Mouse (Mus musculus): ENCODE results near the gene Sox13. TPM values are rescaled to one million over a fixed set of nuclear protein-coding genes. Genes with fewer than 3 reads are reported as not detected.

The Sox13 gene
- total and polyA plus RNA-seq, 3 experiments: 0.34 to 1.4 (median 0.90) TPM

GRCm38 (mm10) chr1:133364022-133364630 lies 60.1 kb downstream of the Sox13 start:
- dilution Hi-C loops (cut with MboI; ENCODE audit: extremely low pct_ligation_motif_present, extremely low pct_unique_long_range_greater_than_20kb, low sequenced_read_pairs) (no loop called here), in situ Hi-C loops (cut with MboI; ENCODE audit: low pct_ligation_motif_present, low pct_unique_long_range_greater_than_20kb, low sequenced_read_pairs) (loop anchor here (25.0 kb wide), 1 partner anchor 327 kb away; the partner anchor contains the start of genes Mdm4 and Pik3c2b)
- no peak for DNase-seq (ENCODE audit: extremely low read depth)
- H3K9ac ChIP-seq (ENCODE audit: insufficient read depth, low read depth): no peak overlapping the region
- no peaks in the 10 kb centered on the region for H3K36me3 ChIP-seq (replicated peaks in 1 of 2; ENCODE audit: control insufficient read depth in 1 of 2, insufficient read depth in 1 of 2, low read length in 1 of 2)
- H3K4me2 ChIP-seq (ENCODE audit: insufficient read depth, low read depth, poor library complexity, severe bottlenecking): peak overlapping the region; percentile 67
- H3K9me3 ChIP-seq (replicated peaks; ENCODE audit: low read length): peaks cover 7% of the 10 kb centered on the region
- H3K4me3 ChIP-seq (replicated peaks in 1 of 3; ENCODE audit: low read depth in 2 of 3, low read length in 2 of 3, poor library complexity in 1 of 3): peak overlapping the region in 2 of 3 experiments; percentile 33 to 58
- no peak overlapping the region for H3K27ac ChIP-seq (ENCODE audit: insufficient read depth, low read depth)
- H3K79me2 ChIP-seq (replicated peaks; ENCODE audit: control insufficient read depth, extremely low read depth, insufficient read depth, poor library complexity, severe bottlenecking): no peaks in the 10 kb centered on the region
- TF ChIP-seq SIN3A (IDR thresholded peaks at IDR 0.05; ENCODE audit: low read length) (no peak), EP300 (IDR thresholded peaks at IDR 0.05; ENCODE audit: low read length) (no peak), MEF2A (IDR thresholded peaks at IDR 0.05; ENCODE audit: borderline replicate concordance, low read depth, low read length) (no peak), GABPA (IDR thresholded peaks at IDR 0.05; ENCODE audit: insufficient replicate concordance, low read depth, low read length) (no peak), USF1 (IDR thresholded peaks at IDR 0.05; ENCODE audit: low read depth, low read length) (no peak), ZNF384 (IDR thresholded peaks at IDR 0.05; ENCODE audit: low read depth, low read length) (no peak), ELF1 (IDR thresholded peaks at IDR 0.05; ENCODE audit: low read depth, low read length) (no peak)
- peaks cover 9 to 26% of the 10 kb centered on the region in 2 experiments; a peak in 3 of 4 replicates for H3K4me1 ChIP-seq (ENCODE audit: control insufficient read depth in 1 of 2, insufficient read depth in 2 of 2)
- peaks cover 92% of the 10 kb centered on the region for H3K27me3 ChIP-seq (replicated peaks)

DNA sequence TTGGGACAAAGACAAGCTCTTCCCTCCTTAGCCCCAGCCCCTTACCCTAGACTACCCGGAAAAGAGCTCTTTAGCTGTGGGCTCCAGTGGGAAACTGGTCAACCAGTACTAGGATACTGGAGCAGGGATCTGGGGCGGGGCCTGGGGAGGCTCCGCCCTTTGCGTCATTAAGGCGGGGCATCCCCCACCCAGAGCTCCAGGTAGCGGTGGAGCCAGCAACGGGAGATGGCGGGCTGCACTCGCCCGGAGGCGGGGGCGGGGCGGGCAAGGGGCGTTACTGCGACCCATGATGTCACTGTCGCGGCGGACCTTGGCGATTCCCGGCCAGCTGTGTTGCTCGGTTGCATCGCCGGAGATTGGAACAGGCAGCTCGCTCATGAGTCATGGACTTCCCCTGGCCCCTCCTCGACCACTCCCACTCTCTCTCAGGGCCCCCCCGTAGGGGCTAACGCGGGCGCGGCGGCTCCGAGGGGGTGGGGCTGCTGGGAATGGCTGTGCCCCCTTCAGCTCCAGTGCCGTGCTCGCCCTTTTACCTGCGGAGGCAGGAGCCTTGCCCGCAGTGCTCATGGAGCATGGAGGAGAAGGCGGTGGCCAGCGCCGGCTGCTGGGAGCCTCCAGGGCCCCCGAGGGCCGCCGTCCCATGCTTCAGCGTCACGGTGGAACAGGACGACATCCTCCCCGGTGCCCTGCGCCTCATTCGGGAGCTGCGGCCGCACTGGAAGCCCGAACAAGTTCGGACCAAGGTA lies 60.7 kb downstream of the Sox13 start, which contains the start of gene Etnk2:
TSS of gene Etnk2 (plus strand) at position 297 of the 746 bp plus-strand sequence.
- peaks cover 92% of the 10 kb centered on the region for H3K27me3 ChIP-seq (replicated peaks)
- TF ChIP-seq TBP (conservative IDR thresholded peaks at IDR 0.05; ENCODE audit: low read depth, low read length) (no peak), BHLHE40 (IDR thresholded peaks at IDR 0.05; ENCODE audit: low read depth, low read length) (no peak), KAT2A (IDR thresholded peaks at IDR 0.05; ENCODE audit: insufficient replicate concordance, low read length) (no peak), POLR2AphosphoS2 (IDR thresholded peaks at IDR 0.05; ENCODE audit: low read depth, low read length) (no peak), NRF1 (IDR thresholded peaks at IDR 0.05; ENCODE audit: low read depth, low read length) (no peak), CHD1 (IDR thresholded peaks at IDR 0.05; ENCODE audit: low read depth, low read length) (no peak), ZKSCAN1 (IDR thresholded peaks at IDR 0.05; ENCODE audit: borderline replicate concordance, low read depth, low read length) (no peak), RAD21 (IDR thresholded peaks at IDR 0.05; ENCODE audit: low read depth, low read length) (no peak), TCF12 (IDR thresholded peaks at IDR 0.05; ENCODE audit: low read depth, low read length) (peak; percentile 11; the same call in 1 of the 2 replicates), RCOR1 (conservative IDR thresholded peaks at IDR 0.05; ENCODE audit: low read depth, low read length) (no peak), ETS1 (conservative IDR thresholded peaks at IDR 0.05; ENCODE audit: low read depth, low read length) (peak; percentile 46), ELF1 (IDR thresholded peaks at IDR 0.05; ENCODE audit: low read depth, low read length) (no peak), HCFC1 (IDR thresholded peaks at IDR 0.05; ENCODE audit: low read depth, low read length) (no peak), CTCF (conservative IDR thresholded peaks at IDR 0.05 in 1 of 2, IDR thresholded peaks at IDR 0.05 in 1 of 2; ENCODE audit: low read depth in 2 of 2, low read length in 2 of 2) (no peak)

More for the DNA sequence above, 60.7 kb downstream of the Sox13 start, which contains the start of gene Etnk2:
- Histone ChIP-seq H3K9ac (ENCODE audit: insufficient read depth, low read depth) (no peak within 1 kb of the TSS), H3K27ac (ENCODE audit: insufficient read depth, low read depth) (no peak within 1 kb of the TSS), H3K4me3 (replicated peaks in 1 of 3; ENCODE audit: low read depth in 2 of 3, low read length in 2 of 3, poor library complexity in 1 of 3) (peak within 1 kb of the TSS; percentile 28 to 58 (median 33)), H3K79me2 (replicated peaks; ENCODE audit: control insufficient read depth, extremely low read depth, insufficient read depth, poor library complexity, severe bottlenecking) (no peaks in the 10 kb centered on the region), H3K36me3 (replicated peaks in 1 of 2; ENCODE audit: control insufficient read depth in 1 of 2, insufficient read depth in 1 of 2, low read length in 1 of 2) (no peaks in the 10 kb centered on the region), H3K4me1 (ENCODE audit: control insufficient read depth in 1 of 2, insufficient read depth in 2 of 2) (peaks cover 9 to 22% of the 10 kb centered on the region in 2 experiments; a peak in 3 of 4 replicates), H3K4me2 (ENCODE audit: insufficient read depth, low read depth, poor library complexity, severe bottlenecking) (peak within 1 kb of the TSS; percentile 67), H3K9me3 (replicated peaks; ENCODE audit: low read length) (peaks cover 7% of the 10 kb centered on the region)
- dilution Hi-C loops (cut with MboI; ENCODE audit: extremely low pct_ligation_motif_present, extremely low pct_unique_long_range_greater_than_20kb, low sequenced_read_pairs): no loop called here
- in situ Hi-C loops (cut with MboI; ENCODE audit: low pct_ligation_motif_present, low pct_unique_long_range_greater_than_20kb, low sequenced_read_pairs): loop anchor here (25.0 kb wide), 1 partner anchor 326 kb away; the partner anchor contains the start of genes Mdm4 and Pik3c2b
- peak; percentile 34 for DNase-seq (ENCODE audit: extremely low read depth)

Measured in CH12.LX (cell line).